ENCODE assay signal across 8 mouse cellular contexts in genomic region chr4:128884711-128885095, GRCm38 (mm10). TPM values are rescaled to one million over a fixed set of nuclear protein-coding genes. Genes with fewer than 3 reads are reported as not detected.
DNase-seq lines count a peak whose midpoint lies in the region; ATAC-seq and TF ChIP-seq lines count a peak whose summit lies in the region.

No protein-coding gene starts in this region.

- H3K36me3 ChIP-seq in kidney, postnatal 0 days (ENCODE audit: insufficient read depth, low read length): no peaks in the 10 kb centered on the region
- no peaks in the 10 kb centered on the region; the same call in 1 of the 2 replicates for H3K36me3 ChIP-seq in forebrain, embryonic 11.5 days (ENCODE audit: control insufficient read depth, insufficient read depth, low read length)
- no peaks in the 10 kb centered on the region for H3K36me3 ChIP-seq in limb, embryonic 11.5 days (ENCODE audit: control insufficient read depth, insufficient read depth, low read length)
- no peaks in the 10 kb centered on the region for H3K36me3 ChIP-seq in neural tube, embryonic 14.5 days (ENCODE audit: control insufficient read depth, insufficient read depth, low read length)

- TF ChIP-seq CTCF in kidney, postnatal 0 days (IDR thresholded peaks at IDR 0.05; ENCODE audit: low read depth): no peak

- H3K4me3 ChIP-seq in kidney, postnatal 0 days (replicated peaks; ENCODE audit: low read depth, low read length): peak overlapping the region; percentile 68
- H3K4me3 ChIP-seq in forebrain, embryonic 11.5 days (ENCODE audit: low read depth, low read length): peak overlapping the region; percentile 74
- peak overlapping the region; percentile 64 for H3K4me3 ChIP-seq in limb, embryonic 11.5 days (ENCODE audit: low read depth, low read length)
- H3K4me3 ChIP-seq in neural tube, embryonic 14.5 days (ENCODE audit: low read depth, low read length): peak overlapping the region; percentile 83

- H3K27me3 ChIP-seq in kidney, postnatal 0 days (ENCODE audit: insufficient read depth, low read length): no peaks in the 10 kb centered on the region
- H3K27me3 ChIP-seq in forebrain, embryonic 11.5 days (ENCODE audit: control insufficient read depth, insufficient read depth, low read length): 0 out of 2 replicates have a peak, but pooled peaks cover 4% of the 10 kb centered on the region
- H3K27me3 ChIP-seq in limb, embryonic 11.5 days (ENCODE audit: control insufficient read depth, insufficient read depth, low read length): no peaks in the 10 kb centered on the region
- H3K27me3 ChIP-seq in neural tube, embryonic 14.5 days (ENCODE audit: control insufficient read depth, insufficient read depth, low read length): no peaks in the 10 kb centered on the region

- no peak for ATAC-seq in kidney, postnatal 0 days (replicated peaks; ENCODE audit: low FRiP score, low read depth)
- no peak for ATAC-seq in forebrain, embryonic 11.5 days (replicated peaks; ENCODE audit: low FRiP score)
- no peak for ATAC-seq in limb, embryonic 11.5 days (ENCODE audit: insufficient number of reproducible peaks, low FRiP score, low TSS enrichment, low read depth)
- no peak; the same call in 1 of the 2 replicates for ATAC-seq in neural tube, embryonic 14.5 days (ENCODE audit: low read depth)

- intact Hi-C loops in left cerebral cortex, postnatal 14 days (cut with DNase I): no loop called here

- no peaks in the 10 kb centered on the region for H3K4me1 ChIP-seq in kidney, postnatal 0 days (replicated peaks; ENCODE audit: insufficient read depth, low read length)
- peaks cover 4% of the 10 kb centered on the region; the same call in 1 of the 2 replicates for H3K4me1 ChIP-seq in forebrain, embryonic 11.5 days (replicated peaks; ENCODE audit: control insufficient read depth, insufficient read depth, low read length)
- H3K4me1 ChIP-seq in limb, embryonic 11.5 days (ENCODE audit: control insufficient read depth, insufficient read depth, low read length): peaks cover 11% of the 10 kb centered on the region
- peaks cover 31% of the 10 kb centered on the region for H3K4me1 ChIP-seq in neural tube, embryonic 14.5 days (ENCODE audit: control insufficient read depth, insufficient read depth, low read length)

- no peak overlapping the region for H3K27ac ChIP-seq in kidney, postnatal 0 days
- H3K27ac ChIP-seq in forebrain, embryonic 11.5 days (ENCODE audit: low read depth, low read length): no peak overlapping the region
- no peak overlapping the region for H3K27ac ChIP-seq in limb, embryonic 11.5 days (replicated peaks; ENCODE audit: low read depth, low read length)
- H3K27ac ChIP-seq in neural tube, embryonic 14.5 days (ENCODE audit: low read depth, low read length): peak overlapping the region; percentile 82; the same call in 1 of the 2 replicates

- DNase-seq in kidney, postnatal 0 days (ENCODE audit: low spot score): no peak
- no peak for DNase-seq in kidney, adult 8-10 months
- DNase-seq in forebrain, embryonic 11.5 days (ENCODE audit: low spot score): no peak
- DNase-seq in limb, embryonic 11.5 days (ENCODE audit: low spot score): no peak
- no peak for DNase-seq in ovary, postnatal 10 days (ENCODE audit: low spot score)
- DNase-seq in adrenal gland, adult 2 months: no peak
- DNase-seq in left cerebral cortex, postnatal 14 days (ENCODE audit: low spot score in 2 of 2): no peak

- H3K9me3 ChIP-seq in kidney, postnatal 0 days (replicated peaks; ENCODE audit: low read length): no peaks in the 10 kb centered on the region
- H3K9me3 ChIP-seq in forebrain, embryonic 11.5 days (ENCODE audit: control insufficient read depth, low read length): peaks cover 3% of the 10 kb centered on the region; the same call in 1 of the 2 replicates
- H3K9me3 ChIP-seq in limb, embryonic 11.5 days (ENCODE audit: control insufficient read depth, low read length): no peaks in the 10 kb centered on the region
- no peaks in the 10 kb centered on the region for H3K9me3 ChIP-seq in neural tube, embryonic 14.5 days (ENCODE audit: control insufficient read depth, low read length)

- H3K9ac ChIP-seq in kidney, postnatal 0 days (ENCODE audit: low read depth, low read length): 0 out of 2 replicates have a peak overlapping the region, but pooled peaks have one; percentile 67
- H3K9ac ChIP-seq in forebrain, embryonic 11.5 days (ENCODE audit: low read length): no peak overlapping the region
- no peak overlapping the region for H3K9ac ChIP-seq in limb, embryonic 11.5 days (ENCODE audit: low read length)
- H3K9ac ChIP-seq in neural tube, embryonic 14.5 days (replicated peaks; ENCODE audit: low read depth, low read length): peak overlapping the region; percentile 83

- H3K4me2 ChIP-seq in kidney, postnatal 0 days (ENCODE audit: low read length): peak overlapping the region; percentile 99
- H3K4me2 ChIP-seq in forebrain, embryonic 11.5 days (ENCODE audit: low read depth, low read length, severe bottlenecking): peak overlapping the region; percentile 100
- peak overlapping the region; percentile 99 for H3K4me2 ChIP-seq in limb, embryonic 11.5 days (ENCODE audit: low read depth, severe bottlenecking)
- peak overlapping the region; percentile 83 for H3K4me2 ChIP-seq in neural tube, embryonic 14.5 days (ENCODE audit: low read depth, low read length)

- WGBS in kidney, postnatal 0 days: 40% methylated on average over 5 of the region's 5 CpGs
- WGBS in forebrain, embryonic 11.5 days: 52% methylated on average over 5 of the region's 5 CpGs
- WGBS in limb, embryonic 11.5 days: 48% methylated on average over 5 of the region's 5 CpGs
- 56% methylated on average over 5 of the region's 5 CpGs for WGBS in neural tube, embryonic 14.5 days

RNA-seq across cellular contexts. Expression of gene Trim62, which starts 1.3 kb away (rescaled TPM):
- polyA plus RNA-seq in kidney, postnatal 0 days (2015; fragmentation: Nextera tagmentation; extraction: Ambion mirVana): 5.4 and 6.2 TPM in 2 replicates
- polyA plus RNA-seq in forebrain, embryonic 11.5 days (2014; fragmentation: Nextera tagmentation; extraction: Ambion mirVana): 9.4 and 11.0 TPM in 2 replicates
- polyA plus RNA-seq in limb, embryonic 11.5 days (2014; fragmentation: Nextera tagmentation; extraction: Ambion mirVana): 10.3 and 11.7 TPM in 2 replicates
- polyA plus RNA-seq in neural tube, embryonic 14.5 days (2014; fragmentation: Nextera tagmentation; extraction: Ambion mirVana): 28.8 and 31.1 TPM in 2 replicates
- 10 to 100 TPM in 1 of 2 experiments, 1 to 10 TPM in 1; 8.4 to 12.5 TPM for total RNA-seq in adrenal gland, adult 2 months (2021)
- polyA plus RNA-seq in adrenal gland, adult 2 months (2012; rRNA removed): 26.5 and 32.3 TPM in 2 replicates
- 10 to 100 TPM; 18.1 to 23.0 TPM for total RNA-seq in left cerebral cortex, postnatal 14 days (2021)

Comparison
In these comparisons a context has a peak if more than half of its experiments do, and no peak if none do; other contexts are left out.
1. H3K9ac ChIP-seq: peak in kidney, postnatal 0 days (single experiment) and neural tube, embryonic 14.5 days (single experiment); none in forebrain, embryonic 11.5 days (single experiment) and limb, embryonic 11.5 days (single experiment).
2. Peak in every context shown above with its lines, with median percentiles within 50 percentile points of each other: H3K4me2 ChIP-seq and H3K4me3 ChIP-seq.